In genomic region chr1:135583081-135583677, GRCm38 (mm10) we compare ENCODE assay signal across 8 mouse cellular contexts. TPM values are rescaled to one million over a fixed set of nuclear protein-coding genes. Genes with fewer than 3 reads are reported as not detected.
DNase-seq lines count a peak whose midpoint lies in the region; ATAC-seq lines count a peak whose summit lies in the region.

No protein-coding gene starts in this region.

- peak; percentile 40 for ATAC-seq in kidney, embryonic 16.5 days (ENCODE audit: low FRiP score, low TSS enrichment)
- peak; percentile 73 for ATAC-seq in forebrain, embryonic 11.5 days (replicated peaks; ENCODE audit: low FRiP score)
- 0 out of 2 replicates have a peak, but pooled peaks have one; percentile 24 for ATAC-seq in heart, embryonic 15.5 days (replicated peaks; ENCODE audit: insufficient number of reproducible peaks, insufficient read depth, low FRiP score, low read depth)
- 0 out of 2 replicates have a peak, but pooled peaks have one; percentile 15 for ATAC-seq in stomach, embryonic 15.5 days (ENCODE audit: insufficient read depth, low FRiP score, low read depth)

- H3K4me2 ChIP-seq in kidney, embryonic 16.5 days (replicated peaks; ENCODE audit: low read depth, low read length): peak overlapping the region; percentile 92
- H3K4me2 ChIP-seq in forebrain, embryonic 11.5 days (ENCODE audit: low read depth, low read length, severe bottlenecking): peak overlapping the region; percentile 78
- H3K4me2 ChIP-seq in heart, embryonic 15.5 days: peak overlapping the region; percentile 97
- peak overlapping the region; percentile 76 for H3K4me2 ChIP-seq in stomach, embryonic 15.5 days

- H3K9ac ChIP-seq in kidney, embryonic 16.5 days (replicated peaks; ENCODE audit: low read length): peak overlapping the region; percentile 60
- H3K9ac ChIP-seq in forebrain, embryonic 11.5 days (ENCODE audit: low read length): peak overlapping the region; percentile 70
- H3K9ac ChIP-seq in heart, embryonic 15.5 days: peak overlapping the region; percentile 66
- H3K9ac ChIP-seq in stomach, embryonic 15.5 days: peak overlapping the region; percentile 37; the same call in 1 of the 2 replicates

- peaks cover 44% of the 10 kb centered on the region for H3K4me1 ChIP-seq in kidney, embryonic 16.5 days (ENCODE audit: insufficient read depth, low read length)
- peaks cover 15% of the 10 kb centered on the region for H3K4me1 ChIP-seq in forebrain, embryonic 11.5 days (replicated peaks; ENCODE audit: control insufficient read depth, insufficient read depth, low read length)
- H3K4me1 ChIP-seq in heart, embryonic 15.5 days (replicated peaks): peaks cover 70% of the 10 kb centered on the region
- H3K4me1 ChIP-seq in midbrain, embryonic 10.5 days: peaks cover 87% of the 10 kb centered on the region
- peaks cover 32% of the 10 kb centered on the region for H3K4me1 ChIP-seq in stomach, embryonic 15.5 days

- DNase-seq in kidney, adult 9 months: no peak
- DNase-seq in forebrain, embryonic 11.5 days (ENCODE audit: low spot score): peak; percentile 78
- peak; percentile 49 to 67 for DNase-seq in layer of hippocampus, postnatal 25 days (ENCODE audit: extremely low spot score in 1 of 2, low spot score in 1 of 2)
- peak; percentile 78 for DNase-seq in midbrain, embryonic 10.5 days (ENCODE audit: low spot score)
- DNase-seq in B cell, adult 2 months: no peak

- no peaks in the 10 kb centered on the region for H3K36me3 ChIP-seq in kidney, embryonic 16.5 days (ENCODE audit: insufficient read depth, low read length)
- H3K36me3 ChIP-seq in forebrain, embryonic 11.5 days (ENCODE audit: control insufficient read depth, insufficient read depth, low read length): no peaks in the 10 kb centered on the region
- no peaks in the 10 kb centered on the region for H3K36me3 ChIP-seq in heart, embryonic 15.5 days
- peaks cover 4% of the 10 kb centered on the region; the same call in 1 of the 2 replicates for H3K36me3 ChIP-seq in midbrain, embryonic 10.5 days
- H3K36me3 ChIP-seq in stomach, embryonic 15.5 days: no peaks in the 10 kb centered on the region

- H3K4me3 ChIP-seq in kidney, embryonic 16.5 days (ENCODE audit: low read length): peak overlapping the region; percentile 54
- peak overlapping the region; percentile 51 for H3K4me3 ChIP-seq in forebrain, embryonic 11.5 days (ENCODE audit: low read depth, low read length)
- H3K4me3 ChIP-seq in heart, embryonic 15.5 days: peak overlapping the region; percentile 66
- peak overlapping the region; percentile 75 for H3K4me3 ChIP-seq in midbrain, embryonic 10.5 days
- peak overlapping the region; percentile 52 for H3K4me3 ChIP-seq in stomach, embryonic 15.5 days (replicated peaks)

- H3K27ac ChIP-seq in kidney, embryonic 16.5 days (ENCODE audit: low read length): peak overlapping the region; percentile 61
- peak overlapping the region; percentile 77; the same call in 1 of the 2 replicates for H3K27ac ChIP-seq in forebrain, embryonic 11.5 days (ENCODE audit: low read depth, low read length)
- peak overlapping the region; percentile 62 for H3K27ac ChIP-seq in heart, embryonic 15.5 days
- H3K27ac ChIP-seq in midbrain, embryonic 10.5 days (replicated peaks): peak overlapping the region; percentile 87
- peak overlapping the region; percentile 80 for H3K27ac ChIP-seq in stomach, embryonic 15.5 days

- H3K27me3 ChIP-seq in kidney, embryonic 16.5 days (ENCODE audit: insufficient read depth, low read length): no peaks in the 10 kb centered on the region
- H3K27me3 ChIP-seq in forebrain, embryonic 11.5 days (ENCODE audit: control insufficient read depth, insufficient read depth, low read length): no peaks in the 10 kb centered on the region; the same call in 1 of the 2 replicates
- H3K27me3 ChIP-seq in heart, embryonic 15.5 days: no peaks in the 10 kb centered on the region
- H3K27me3 ChIP-seq in midbrain, embryonic 10.5 days (ENCODE audit: low read depth, poor library complexity, severe bottlenecking): peaks cover 31% of the 10 kb centered on the region
- 0 out of 2 replicates have a peak, but pooled peaks cover 3% of the 10 kb centered on the region for H3K27me3 ChIP-seq in stomach, embryonic 15.5 days (replicated peaks)

- no peaks in the 10 kb centered on the region for H3K9me3 ChIP-seq in kidney, embryonic 16.5 days (ENCODE audit: low read length)
- H3K9me3 ChIP-seq in forebrain, embryonic 11.5 days (ENCODE audit: control insufficient read depth, low read length): no peaks in the 10 kb centered on the region
- no peaks in the 10 kb centered on the region for H3K9me3 ChIP-seq in heart, embryonic 15.5 days (replicated peaks)
- H3K9me3 ChIP-seq in midbrain, embryonic 10.5 days (replicated peaks): no peaks in the 10 kb centered on the region
- H3K9me3 ChIP-seq in stomach, embryonic 15.5 days: no peaks in the 10 kb centered on the region

- WGBS in kidney, embryonic 16.5 days: 7% methylated on average over 15 of the region's 15 CpGs
- 4% methylated on average over 15 of the region's 15 CpGs for WGBS in forebrain, embryonic 11.5 days
- WGBS in heart, embryonic 15.5 days: 16% methylated on average over 15 of the region's 15 CpGs
- 4% methylated on average over 15 of the region's 15 CpGs for WGBS in midbrain, embryonic 10.5 days
- WGBS in stomach, embryonic 15.5 days: 8% methylated on average over 15 of the region's 15 CpGs

RNA-seq across cellular contexts. Expression of gene Nav1, which starts 23.9 kb away (rescaled TPM):
- 12.2 and 16.8 TPM in 2 replicates for polyA plus RNA-seq in kidney, embryonic 16.5 days (2015; fragmentation: Nextera tagmentation; extraction: Ambion mirVana)
- 23.4 and 26.9 TPM in 2 replicates for polyA plus RNA-seq in forebrain, embryonic 11.5 days (2014; fragmentation: Nextera tagmentation; extraction: Ambion mirVana)
- 20.7 and 27.8 TPM in 2 replicates for polyA plus RNA-seq in heart, embryonic 15.5 days (2015; fragmentation: Nextera tagmentation; extraction: Ambion mirVana)
- total RNA-seq in layer of hippocampus, postnatal 25 days (2021): 10 to 100 TPM; 64.2 to 96.4 TPM
- 14.5 and 16.5 TPM in 2 replicates for polyA plus RNA-seq in midbrain, embryonic 10.5 days (2016; fragmentation: Nextera tagmentation; extraction: Ambion mirVana)
- 11.0 and 14.5 TPM in 2 replicates for polyA plus RNA-seq in stomach, embryonic 15.5 days (2015; fragmentation: Nextera tagmentation; extraction: Ambion mirVana)

Comparison
In these comparisons a context has a peak if more than half of its experiments do, and no peak if none do; other contexts are left out.
1. ATAC-seq: peak in every context shown above with its lines; median percentile 73 in forebrain, embryonic 11.5 days; 40 in kidney, embryonic 16.5 days; 24 in heart, embryonic 15.5 days; 15 in stomach, embryonic 15.5 days.
2. DNase-seq: peak in forebrain, embryonic 11.5 days (single experiment), layer of hippocampus, postnatal 25 days (2 of 2) and midbrain, embryonic 10.5 days (single experiment); none in kidney, adult 9 months (single experiment) and B cell, adult 2 months (0 of 2).
3. Peak in every context shown above with its lines, with median percentiles within 50 percentile points of each other: H3K27ac ChIP-seq, H3K4me2 ChIP-seq, H3K4me3 ChIP-seq and H3K9ac ChIP-seq.